Mouse (Mus musculus): ENCODE results near the gene Hcst. TPM values are rescaled to one million over a fixed set of nuclear protein-coding genes. Genes with fewer than 3 reads are reported as not detected.

The Hcst gene
- polyA plus RNA-seq (2015; fragmentation: Nextera tagmentation; extraction: Ambion mirVana) = 1.9 and 2.0 TPM in 2 replicates

GRCm38 (mm10) chr7:30419561-30420499 is at the start of gene Hcst:
Gene Hcst (minus strand): TSS chr7:30419854.
- Histone ChIP-seq H3K9me3 (replicated peaks; ENCODE audit: control insufficient read depth, low read length) (no peaks in the 10 kb centered on the region), H3K4me3 (replicated peaks; ENCODE audit: low read length) (no peak within 1 kb of the TSS), H3K4me1 (ENCODE audit: control insufficient read depth, insufficient read depth, low read length) (no peaks in the 10 kb centered on the region), H3K9ac (ENCODE audit: low read length) (no peak within 1 kb of the TSS), H3K27ac (ENCODE audit: low read length) (peak within 1 kb of the TSS; percentile 61), H3K27me3 (ENCODE audit: control insufficient read depth, insufficient read depth, low read length) (no peaks in the 10 kb centered on the region), H3K36me3 (ENCODE audit: control insufficient read depth, insufficient read depth, low read length) (no peaks in the 10 kb centered on the region), H3K4me2 (ENCODE audit: low read depth, low read length) (no peak within 1 kb of the TSS)
- 58% methylated on average over 10 of the region's 10 CpGs for WGBS
- no peak for ATAC-seq (ENCODE audit: insufficient read depth, low FRiP score)

DNA sequence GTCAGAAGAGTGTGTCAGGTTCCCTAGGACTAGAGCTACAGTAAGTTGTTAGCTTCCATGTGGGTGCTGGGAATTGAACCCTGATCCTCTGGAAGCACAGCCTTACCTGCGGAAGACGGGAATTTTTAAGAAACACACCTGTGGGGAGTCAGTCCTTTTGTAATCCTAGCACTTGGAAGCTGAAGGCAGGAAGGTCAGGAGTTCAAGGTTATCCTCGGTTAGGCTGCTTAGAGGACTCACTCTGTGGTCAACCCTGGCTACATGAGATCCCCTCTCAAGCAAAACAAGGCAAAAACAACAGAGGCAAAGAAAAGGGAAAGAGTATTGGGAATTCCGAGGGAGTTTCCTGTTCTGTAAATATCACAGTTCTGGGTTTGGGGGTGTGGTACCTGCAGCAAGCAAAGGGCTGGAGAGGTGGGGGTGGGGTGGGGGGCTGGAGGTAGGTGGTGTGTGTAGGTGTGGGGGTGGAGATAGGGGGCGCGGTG is 45.2 kb upstream of the Hcst start:
- Histone ChIP-seq H3K27ac (ENCODE audit: low read length) (no peak overlapping the region), H3K4me2 (ENCODE audit: low read depth, low read length) (no peak overlapping the region), H3K36me3 (ENCODE audit: control insufficient read depth, insufficient read depth, low read length) (no peaks in the 10 kb centered on the region), H3K27me3 (ENCODE audit: control insufficient read depth, insufficient read depth, low read length) (peaks cover 68% of the 10 kb centered on the region), H3K4me1 (ENCODE audit: control insufficient read depth, insufficient read depth, low read length) (no peaks in the 10 kb centered on the region), H3K4me3 (replicated peaks; ENCODE audit: low read length) (no peak overlapping the region), H3K9me3 (replicated peaks; ENCODE audit: control insufficient read depth, low read length) (no peaks in the 10 kb centered on the region), H3K9ac (ENCODE audit: low read length) (no peak overlapping the region)
- 13% methylated on average over 6 of the region's 6 CpGs for WGBS
- no peak for ATAC-seq (ENCODE audit: insufficient read depth, low FRiP score)

GRCm38 (mm10) chr7:30463996-30464395 is 44.3 kb upstream of the Hcst start:
- H3K27me3 ChIP-seq (ENCODE audit: control insufficient read depth, insufficient read depth, low read length) = peaks cover 77% of the 10 kb centered on the region
- no peak overlapping the region for H3K27ac ChIP-seq (ENCODE audit: low read length)
- no peak overlapping the region for H3K9ac ChIP-seq (ENCODE audit: low read length)
- no peaks in the 10 kb centered on the region for H3K36me3 ChIP-seq (ENCODE audit: control insufficient read depth, insufficient read depth, low read length)
- ATAC-seq (ENCODE audit: insufficient read depth, low FRiP score) = no peak
- no peaks in the 10 kb centered on the region for H3K4me1 ChIP-seq (ENCODE audit: control insufficient read depth, insufficient read depth, low read length)
- H3K4me3 ChIP-seq (replicated peaks; ENCODE audit: low read length) = no peak overlapping the region
- H3K4me2 ChIP-seq (ENCODE audit: low read depth, low read length) = no peak overlapping the region
- H3K9me3 ChIP-seq (replicated peaks; ENCODE audit: control insufficient read depth, low read length) = no peaks in the 10 kb centered on the region
- WGBS = 14% methylated on average over 4 of the region's 4 CpGs

- no peak overlapping the region for H3K27ac ChIP-seq (ENCODE audit: low read length)
- H3K9ac ChIP-seq (ENCODE audit: low read length) = no peak overlapping the region
- H3K4me3 ChIP-seq (replicated peaks; ENCODE audit: low read length) = no peak overlapping the region
- H3K4me2 ChIP-seq (ENCODE audit: low read depth, low read length) = no peak overlapping the region
- no peaks in the 10 kb centered on the region for H3K36me3 ChIP-seq (ENCODE audit: control insufficient read depth, insufficient read depth, low read length)
- 34% methylated on average over 7 of the region's 7 CpGs for WGBS
- peaks cover 80% of the 10 kb centered on the region for H3K27me3 ChIP-seq (ENCODE audit: control insufficient read depth, insufficient read depth, low read length)
- no peaks in the 10 kb centered on the region for H3K9me3 ChIP-seq (replicated peaks; ENCODE audit: control insufficient read depth, low read length)
- no peak for ATAC-seq (ENCODE audit: insufficient read depth, low FRiP score)
- H3K4me1 ChIP-seq (ENCODE audit: control insufficient read depth, insufficient read depth, low read length) = no peaks in the 10 kb centered on the region
Observed at GRCm38 (mm10) chr7:30463568-30463967, 43.9 kb upstream of the Hcst start.

DNA sequence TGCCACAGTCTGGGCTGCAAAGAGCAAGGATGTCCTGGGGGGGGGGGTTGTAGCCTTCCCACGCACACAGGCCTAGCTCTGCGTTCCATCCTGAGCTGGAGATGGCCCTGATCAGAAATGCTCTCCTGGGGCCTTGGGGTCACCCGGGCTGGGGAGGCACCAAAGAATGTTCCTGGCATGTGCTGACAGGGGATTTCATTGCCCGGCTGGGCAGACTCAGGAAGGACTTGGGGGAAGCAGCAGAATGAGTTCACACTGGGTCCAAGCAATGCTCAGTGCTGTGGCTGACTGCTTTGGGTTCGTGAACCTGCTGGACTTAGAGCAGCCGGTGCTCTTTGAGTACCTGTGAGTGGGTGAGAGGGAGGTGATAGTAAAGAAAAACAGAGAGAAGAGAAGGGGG is 39.8 kb upstream of the Hcst start:
- no peak overlapping the region for H3K4me2 ChIP-seq (ENCODE audit: low read depth, low read length)
- ATAC-seq (ENCODE audit: insufficient read depth, low FRiP score) = no peak
- H3K9me3 ChIP-seq (replicated peaks; ENCODE audit: control insufficient read depth, low read length) = no peaks in the 10 kb centered on the region
- H3K9ac ChIP-seq (ENCODE audit: low read length) = no peak overlapping the region
- H3K4me3 ChIP-seq (replicated peaks; ENCODE audit: low read length) = no peak overlapping the region
- H3K27ac ChIP-seq (ENCODE audit: low read length) = no peak overlapping the region
- peaks cover 7% of the 10 kb centered on the region; the same call in 1 of the 2 replicates for H3K4me1 ChIP-seq (ENCODE audit: control insufficient read depth, insufficient read depth, low read length)
- 41% methylated on average over 6 of the region's 6 CpGs for WGBS
- H3K27me3 ChIP-seq (ENCODE audit: control insufficient read depth, insufficient read depth, low read length) = peaks cover 85% of the 10 kb centered on the region
- H3K36me3 ChIP-seq (ENCODE audit: control insufficient read depth, insufficient read depth, low read length) = no peaks in the 10 kb centered on the region

DNA sequence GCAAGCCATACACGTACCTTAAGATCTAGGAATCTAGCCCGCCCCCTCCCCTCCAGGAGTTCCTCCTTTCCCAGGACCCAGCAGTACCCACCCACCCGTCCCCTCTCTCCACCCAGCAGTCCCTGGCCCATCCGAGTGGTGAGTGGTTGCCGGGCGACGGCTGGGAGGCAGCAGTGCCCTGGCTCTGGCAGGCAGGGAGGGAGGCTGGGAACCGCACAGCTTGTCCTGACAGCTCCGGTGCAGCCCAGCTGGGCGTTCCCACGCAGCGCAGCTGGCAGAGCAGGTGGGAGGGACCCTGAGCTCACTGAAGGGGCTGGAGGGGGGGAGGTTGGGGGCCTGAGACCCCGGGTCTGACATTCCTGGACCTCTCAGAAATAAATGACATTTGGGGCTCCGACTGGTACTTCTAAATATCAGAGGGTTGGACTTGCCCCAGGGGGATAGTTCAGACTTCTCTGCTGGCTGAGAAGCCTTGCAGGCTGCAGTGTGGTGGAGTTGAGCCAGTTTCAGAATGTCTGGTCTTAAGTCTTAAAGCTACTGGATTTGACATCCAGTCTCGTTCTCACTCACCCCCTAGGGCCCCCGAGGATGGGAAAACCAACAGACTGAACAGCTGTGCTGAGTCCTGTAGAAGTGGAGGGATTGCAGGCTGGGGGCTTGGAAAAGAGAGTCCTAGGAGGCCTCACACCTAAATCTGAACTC is 38.1 kb upstream of the Hcst start, which contains the start of the genes Kirrel2 and Nphs1:
Gene Kirrel2, minus strand, starts transcription at position 62 of the 702 bp plus-strand sequence.
Gene Nphs1, plus strand, starts transcription at position 687 of the 702 bp plus-strand sequence.
- Histone ChIP-seq H3K9ac (ENCODE audit: low read length) (peak within 1 kb of the TSS; percentile 11; the same call in 1 of the 2 replicates), H3K4me1 (ENCODE audit: control insufficient read depth, insufficient read depth, low read length) (peaks cover 7% of the 10 kb centered on the region; the same call in 1 of the 2 replicates), H3K9me3 (replicated peaks; ENCODE audit: control insufficient read depth, low read length) (no peaks in the 10 kb centered on the region), H3K4me2 (ENCODE audit: low read depth, low read length) (peak within 1 kb of the TSS; percentile 45), H3K4me3 (replicated peaks; ENCODE audit: low read length) (peak within 1 kb of the TSS; percentile 28), H3K27me3 (ENCODE audit: control insufficient read depth, insufficient read depth, low read length) (peaks cover 90% of the 10 kb centered on the region), H3K27ac (ENCODE audit: low read length) (peak within 1 kb of the TSS; percentile 24; the same call in 1 of the 2 replicates), H3K36me3 (ENCODE audit: control insufficient read depth, insufficient read depth, low read length) (no peaks in the 10 kb centered on the region)
- 1% methylated on average over 16 of the region's 16 CpGs for WGBS
- ATAC-seq (ENCODE audit: insufficient read depth, low FRiP score) = peak; percentile 56

- no peak overlapping the region for H3K9ac ChIP-seq (ENCODE audit: low read length)
- H3K4me2 ChIP-seq (ENCODE audit: low read depth, low read length) = peak overlapping the region; percentile 45
- peaks cover 91% of the 10 kb centered on the region for H3K27me3 ChIP-seq (ENCODE audit: control insufficient read depth, insufficient read depth, low read length)
- no peaks in the 10 kb centered on the region for H3K9me3 ChIP-seq (replicated peaks; ENCODE audit: control insufficient read depth, low read length)
- H3K27ac ChIP-seq (ENCODE audit: low read length) = no peak overlapping the region
- ATAC-seq (ENCODE audit: insufficient read depth, low FRiP score) = peak; percentile 18; the same call in 1 of the 2 replicates
- H3K4me1 ChIP-seq (ENCODE audit: control insufficient read depth, insufficient read depth, low read length) = peaks cover 7% of the 10 kb centered on the region; the same call in 1 of the 2 replicates
- H3K36me3 ChIP-seq (ENCODE audit: control insufficient read depth, insufficient read depth, low read length) = no peaks in the 10 kb centered on the region
- under 1% methylated on average over 31 of the region's 31 CpGs for WGBS
- H3K4me3 ChIP-seq (replicated peaks; ENCODE audit: low read length) = peak overlapping the region; percentile 28
Observed at GRCm38 (mm10) chr7:30456911-30457628, 37.4 kb upstream of the Hcst start.

GRCm38 (mm10) chr7:30456487-30456886 is 36.8 kb upstream of the Hcst start:
- H3K27me3 ChIP-seq (ENCODE audit: control insufficient read depth, insufficient read depth, low read length) = peaks cover 87% of the 10 kb centered on the region
- WGBS = 1% methylated on average over 9 of the region's 9 CpGs
- H3K27ac ChIP-seq (ENCODE audit: low read length) = no peak overlapping the region

More at GRCm38 (mm10) chr7:30456487-30456886, 36.8 kb upstream of the Hcst start:
- no peak overlapping the region for H3K9ac ChIP-seq (ENCODE audit: low read length)
- no peak for ATAC-seq (ENCODE audit: insufficient read depth, low FRiP score)
- peak overlapping the region; percentile 45; the same call in 1 of the 2 replicates for H3K4me2 ChIP-seq (ENCODE audit: low read depth, low read length)
- H3K36me3 ChIP-seq (ENCODE audit: control insufficient read depth, insufficient read depth, low read length) = no peaks in the 10 kb centered on the region
- H3K4me1 ChIP-seq (ENCODE audit: control insufficient read depth, insufficient read depth, low read length) = peaks cover 7% of the 10 kb centered on the region; the same call in 1 of the 2 replicates
- no peaks in the 10 kb centered on the region for H3K9me3 ChIP-seq (replicated peaks; ENCODE audit: control insufficient read depth, low read length)
- H3K4me3 ChIP-seq (replicated peaks; ENCODE audit: low read length) = peak overlapping the region; percentile 28; the same call in 1 of the 2 replicates

Data from stomach, embryonic 16.5 days (tissue).